Mouse (Mus musculus) C2C12 (cell line): ENCODE measurements around the gene Pclo.

Experiments
- CEBPB ChIP-seq: IDR thresholded peaks from one replicate; pipeline ENCODE4 v1.6.1; 2011; ENCODE audit warnings: low read depth, mild to moderate bottlenecking, control low read depth, moderate library complexity
- CTCF ChIP-seq: IDR thresholded peaks from one replicate; pipeline ENCODE4 v1.5.1; 2011; ENCODE audit not compliant: control insufficient read depth, insufficient read depth, insufficient read length
- MYOG ChIP-seq: IDR thresholded peaks from one replicate; pipeline ENCODE4 v1.6.1; 2011; ENCODE audit not compliant: control insufficient read depth, insufficient read length; ENCODE audit errors: extremely low read depth
- USF1 ChIP-seq: IDR thresholded peaks from one replicate; pipeline ENCODE4 v1.6.1; 2011; ENCODE audit warnings: low read depth, mild to moderate bottlenecking, control low read depth, moderate library complexity

- TF ChIP-seq CTCF (no peak), CEBPB (no peak), MYOG (no peak), USF1 (no peak)
Measured at GRCm38 (mm10) chr5:14793891-14794290, 279.2 kb downstream of the Pclo start.
